Mouse (Mus musculus) hindbrain, embryonic 12.5 days (tissue): Measurements from ENCODE around the gene Vstm5. TPM values are rescaled to one million over a fixed set of nuclear protein-coding genes. Genes with fewer than 3 reads are reported as not detected.
A peak's percentile ranks its signal among the peaks of the same experiment; 100 is the strongest.

Source experiments
- ATAC-seq: fragments of 200-750 bp; cut with Nextera tagmentation; 2 replicates; pipeline ENCODE4 v1.8.0; 2017; ENCODE audit warnings: moderate TSS enrichment; ENCODE audit not compliant: low FRiP score
- H3K27ac ChIP-seq: fragments of 300-500 bp; sonication (generic); 2 replicates; pipeline ENCODE4 v1.5.1; 2016; ENCODE audit warnings: mild to moderate bottlenecking
- H3K27me3 ChIP-seq: fragments of 300-500 bp; sonication (generic); 2 replicates; pipeline ENCODE4 v1.6.1; 2016; ENCODE audit warnings: mild to moderate bottlenecking
- H3K36me3 ChIP-seq: fragments of 300-500 bp; sonication (generic); 2 replicates; pipeline ENCODE4 v1.6.1; 2016; ENCODE audit warnings: mild to moderate bottlenecking
- H3K4me1 ChIP-seq: fragments of 300-500 bp; sonication (generic); 2 replicates; pipeline ENCODE4 v1.6.1; 2016
- H3K4me2 ChIP-seq: fragments of 300-500 bp; sonication (generic); replicated peaks from 2 replicates; pipeline ENCODE4 v1.6.1; 2016; ENCODE audit warnings: mild to moderate bottlenecking
- H3K4me3 ChIP-seq: fragments of 300-500 bp; sonication (generic); 2 replicates; pipeline ENCODE4 v1.5.1; 2016; ENCODE audit warnings: mild to moderate bottlenecking
- H3K9ac ChIP-seq: fragments of 300-500 bp; sonication (generic); 2 replicates; pipeline ENCODE4 v1.6.1; 2016; ENCODE audit warnings: mild to moderate bottlenecking, moderate library complexity
- H3K9me3 ChIP-seq: fragments of 300-500 bp; sonication (generic); replicated peaks from 2 replicates; pipeline ENCODE4 v1.6.1; 2016; ENCODE audit warnings: mild to moderate bottlenecking
- WGBS: fragments of 180-500 bp; shearing (Covaris S2); methylation state at CpG from one replicate; pipeline ENCODE4 v1.1.7; 2016; 5-methylcytosine and 5-hydroxymethylcytosine counted together
- polyA plus RNA-seq: library from polyadenylated mRNA; unstranded; fragments of >200 nt; fragmentation: Nextera tagmentation; extraction: Ambion mirVana; gene quantifications from 2 replicates; pipeline ENCODE4 v1.2.1, GENCODE M21; 2016

The Vstm5 gene
- polyA plus RNA-seq, 1 experiment from 2014 or later: 4.4 TPM

DNA sequence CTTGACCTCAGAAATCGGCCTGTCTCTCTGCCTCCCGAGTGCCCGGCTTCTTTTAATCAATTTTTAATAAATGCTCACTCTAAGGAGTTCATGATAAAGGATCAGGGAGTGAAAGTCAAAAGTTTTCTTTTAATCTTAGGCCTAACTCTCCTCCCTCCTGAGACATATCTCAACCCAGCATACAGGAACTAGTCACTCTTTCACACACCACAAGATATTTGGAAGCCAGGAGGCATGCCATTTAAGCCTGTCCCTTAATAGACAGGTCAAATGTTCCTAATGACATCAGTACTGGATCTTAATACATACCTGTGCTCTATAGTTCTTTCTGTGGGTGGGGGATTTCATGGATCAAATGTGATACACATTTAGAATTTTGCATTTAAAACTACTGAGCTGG, 39.5 kb downstream of the Vstm5 start:
- H3K4me3 ChIP-seq: no peak overlapping the region
- no peak overlapping the region for H3K9ac ChIP-seq
- H3K27me3 ChIP-seq: no peaks in the 10 kb centered on the region
- H3K4me1 ChIP-seq: peaks cover 19% of the 10 kb centered on the region
- no peak for ATAC-seq
- no peaks in the 10 kb centered on the region for H3K9me3 ChIP-seq
- 96% methylated on average over 3 of the region's 3 CpGs for WGBS
- no peak overlapping the region for H3K4me2 ChIP-seq
- H3K27ac ChIP-seq: no peak overlapping the region
- H3K36me3 ChIP-seq: peaks cover 32% of the 10 kb centered on the region

GRCm38 (mm10) chr9:15279139-15279648, 40.3 kb downstream of the Vstm5 start:
- no peak; the same call in 1 of the 2 replicates for ATAC-seq

GRCm38 (mm10) chr9:15279649-15280490, 41.0 kb downstream of the Vstm5 start, which contains the start of gene Med17:
TSS of gene Med17 (minus strand) at chr9:15279931.
- Histone ChIP-seq H3K4me2 (peak within 1 kb of the TSS; percentile 92), H3K9ac (peak within 1 kb of the TSS; percentile 98), H3K4me3 (peak within 1 kb of the TSS; percentile 98), H3K9me3 (no peaks in the 10 kb centered on the region), H3K4me1 (peaks cover 19% of the 10 kb centered on the region), H3K27ac (peak within 1 kb of the TSS; percentile 91), H3K36me3 (peaks cover 18% of the 10 kb centered on the region), H3K27me3 (no peaks in the 10 kb centered on the region)
- 1% methylated on average over 56 of the region's 57 CpGs for WGBS
- ATAC-seq: peak; percentile 99

More at GRCm38 (mm10) chr9:15279139-15279648, 40.3 kb downstream of the Vstm5 start:
- peak overlapping the region; percentile 92 for H3K4me2 ChIP-seq
- peaks cover 19% of the 10 kb centered on the region for H3K4me1 ChIP-seq
- WGBS: 9% methylated on average over 19 of the region's 19 CpGs
- peak overlapping the region; percentile 91 for H3K27ac ChIP-seq
- no peaks in the 10 kb centered on the region for H3K27me3 ChIP-seq
- H3K9ac ChIP-seq: peak overlapping the region; percentile 98
- H3K9me3 ChIP-seq: no peaks in the 10 kb centered on the region
- H3K4me3 ChIP-seq: peak overlapping the region; percentile 98
- peaks cover 24% of the 10 kb centered on the region for H3K36me3 ChIP-seq

- Histone ChIP-seq H3K9ac (peak overlapping the region; percentile 69), H3K4me3 (peak overlapping the region; percentile 98), H3K36me3 (peaks cover 12% of the 10 kb centered on the region), H3K9me3 (no peaks in the 10 kb centered on the region), H3K4me2 (peak overlapping the region; percentile 92), H3K27me3 (no peaks in the 10 kb centered on the region), H3K27ac (peak overlapping the region; percentile 44), H3K4me1 (peaks cover 19% of the 10 kb centered on the region)
- 48% methylated on average over 5 of the region's 5 CpGs for WGBS
- 0 out of 2 replicates have a peak, but pooled peaks have one; percentile 2 for ATAC-seq
Observed at GRCm38 (mm10) chr9:15280491-15280879, 41.6 kb downstream of the Vstm5 start.

- H3K9ac ChIP-seq: no peak overlapping the region
- no peak overlapping the region for H3K4me2 ChIP-seq
- no peak for ATAC-seq
- WGBS: 64% methylated on average over 3 of the region's 3 CpGs
- peaks cover 6% of the 10 kb centered on the region for H3K4me1 ChIP-seq
- H3K4me3 ChIP-seq: no peak overlapping the region
- H3K36me3 ChIP-seq: peaks cover 7% of the 10 kb centered on the region; the same call in 1 of the 2 replicates
- no peaks in the 10 kb centered on the region for H3K9me3 ChIP-seq
- no peaks in the 10 kb centered on the region for H3K27me3 ChIP-seq
- H3K27ac ChIP-seq: no peak overlapping the region
Observed at GRCm38 (mm10) chr9:15285443-15285842, 46.6 kb downstream of the Vstm5 start.

DNA sequence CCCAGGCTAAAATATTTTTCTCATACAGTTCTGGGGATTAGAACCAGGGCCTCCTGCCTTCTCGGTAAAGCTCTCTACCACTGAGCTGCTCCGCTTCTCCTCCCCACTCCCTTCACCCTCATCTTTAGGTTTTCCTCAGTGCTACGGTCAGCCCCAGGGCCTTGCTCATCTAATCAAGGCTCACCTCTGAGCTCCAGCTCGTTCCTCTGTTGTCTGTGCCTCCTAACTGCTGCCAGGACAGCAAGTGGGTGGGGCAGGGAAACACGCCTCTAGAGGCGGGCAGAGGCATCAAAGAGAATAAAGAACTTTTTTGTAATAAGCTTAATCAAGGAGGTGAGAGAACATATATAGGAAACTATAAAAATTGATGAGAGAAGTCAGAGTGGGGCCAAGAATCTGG, 49.0 kb downstream of the Vstm5 start:
- Histone ChIP-seq H3K4me1 (no peaks in the 10 kb centered on the region), H3K9me3 (no peaks in the 10 kb centered on the region), H3K27ac (no peak overlapping the region), H3K4me3 (no peak overlapping the region), H3K27me3 (no peaks in the 10 kb centered on the region), H3K9ac (no peak overlapping the region), H3K36me3 (peaks cover 11% of the 10 kb centered on the region; the same call in 1 of the 2 replicates), H3K4me2 (no peak overlapping the region)
- ATAC-seq: no peak
- WGBS: 58% methylated on average over 6 of the region's 6 CpGs

DNA sequence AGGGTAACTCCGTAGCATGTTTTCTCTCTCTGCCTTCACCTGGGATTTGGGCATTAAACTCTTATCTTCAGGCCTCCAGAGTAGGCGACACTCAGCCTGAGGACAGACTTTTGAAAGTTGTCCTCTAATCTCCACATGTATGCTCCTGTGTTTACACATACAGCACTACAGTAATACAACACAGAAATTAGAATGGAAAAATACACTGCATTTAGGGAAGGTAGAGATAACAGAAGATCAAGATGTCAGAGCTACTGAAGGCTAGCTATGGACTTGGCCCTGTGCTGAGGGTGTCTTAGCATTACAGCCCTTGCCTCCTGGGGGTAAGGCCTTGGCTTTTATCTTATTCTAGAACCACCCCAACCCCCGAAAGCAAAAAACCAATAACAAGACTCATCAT, 49.6 kb downstream of the Vstm5 start:
- H3K27me3 ChIP-seq: no peaks in the 10 kb centered on the region
- H3K36me3 ChIP-seq: peaks cover 11% of the 10 kb centered on the region; the same call in 1 of the 2 replicates
- 88% methylated on average over 3 of the region's 3 CpGs for WGBS
- no peak overlapping the region for H3K9ac ChIP-seq
- ATAC-seq: no peak
- H3K27ac ChIP-seq: no peak overlapping the region
- no peaks in the 10 kb centered on the region for H3K4me1 ChIP-seq
- H3K9me3 ChIP-seq: no peaks in the 10 kb centered on the region
- no peak overlapping the region for H3K4me3 ChIP-seq
- H3K4me2 ChIP-seq: no peak overlapping the region

DNA sequence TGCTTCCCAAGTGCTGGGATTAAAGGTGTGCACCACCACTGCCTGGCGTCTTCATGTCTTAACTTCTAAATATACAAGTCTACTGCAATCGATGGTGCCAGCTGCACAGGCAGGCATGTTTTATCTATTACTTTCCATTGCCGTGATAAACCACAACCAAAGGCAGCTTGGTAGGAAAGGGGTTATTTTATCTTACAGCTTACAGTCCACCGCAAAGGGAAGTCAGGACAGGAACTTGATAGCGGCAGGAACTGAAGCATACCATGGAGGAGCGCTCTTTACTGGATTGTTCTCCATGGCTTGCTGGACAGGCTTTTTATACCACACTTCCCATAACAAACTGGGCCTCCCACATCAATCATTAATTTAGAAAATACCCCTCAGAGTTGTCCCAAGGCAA, 50.4 kb downstream of the Vstm5 start:
- WGBS: 89% methylated on average over 6 of the region's 6 CpGs
- H3K27me3 ChIP-seq: no peaks in the 10 kb centered on the region
- ATAC-seq: no peak
- no peaks in the 10 kb centered on the region for H3K4me1 ChIP-seq
- no peaks in the 10 kb centered on the region for H3K9me3 ChIP-seq
- peaks cover 11% of the 10 kb centered on the region; the same call in 1 of the 2 replicates for H3K36me3 ChIP-seq
- no peak overlapping the region for H3K27ac ChIP-seq
- H3K4me2 ChIP-seq: no peak overlapping the region
- no peak overlapping the region for H3K9ac ChIP-seq
- H3K4me3 ChIP-seq: no peak overlapping the region

GRCm38 (mm10) chr9:15297112-15297511, 58.3 kb downstream of the Vstm5 start:
- H3K36me3 ChIP-seq: no peaks in the 10 kb centered on the region

DNA sequence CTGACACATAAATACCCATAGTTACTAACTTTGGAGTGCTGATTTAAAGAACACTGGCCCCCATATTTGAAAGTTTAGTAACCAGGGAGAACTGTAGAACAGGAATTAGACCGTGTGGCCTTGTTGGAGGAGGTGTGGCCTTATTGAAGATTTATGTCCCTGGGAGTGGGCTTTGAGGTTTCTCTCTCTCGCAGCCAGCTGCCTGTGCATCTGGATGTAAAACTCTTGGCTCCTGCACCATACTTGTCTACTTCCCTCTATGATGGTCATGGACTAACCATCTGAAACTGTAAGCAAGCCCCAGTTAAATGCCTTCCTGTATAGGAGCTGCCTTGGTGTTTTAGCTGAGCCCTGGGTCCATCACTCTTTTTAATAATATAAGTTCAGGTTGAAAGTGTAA, 59.6 kb downstream of the Vstm5 start:
- WGBS: 67% methylated on average over 2 of the region's 2 CpGs
- Histone ChIP-seq H3K27ac (no peak overlapping the region), H3K4me3 (no peak overlapping the region), H3K4me1 (no peaks in the 10 kb centered on the region), H3K36me3 (no peaks in the 10 kb centered on the region), H3K4me2 (no peak overlapping the region), H3K27me3 (no peaks in the 10 kb centered on the region), H3K9me3 (no peaks in the 10 kb centered on the region), H3K9ac (no peak overlapping the region)
- ATAC-seq: no peak

More at GRCm38 (mm10) chr9:15297112-15297511, 58.3 kb downstream of the Vstm5 start:
- H3K4me3 ChIP-seq: no peak overlapping the region
- 89% methylated on average over 7 of the region's 7 CpGs for WGBS
- H3K9me3 ChIP-seq: no peaks in the 10 kb centered on the region
- H3K27me3 ChIP-seq: no peaks in the 10 kb centered on the region
- no peaks in the 10 kb centered on the region for H3K4me1 ChIP-seq
- H3K27ac ChIP-seq: no peak overlapping the region
- H3K4me2 ChIP-seq: no peak overlapping the region
- no peak overlapping the region for H3K9ac ChIP-seq
- ATAC-seq: no peak

GRCm38 (mm10) chr9:15300056-15300455, 61.2 kb downstream of the Vstm5 start:
- H3K4me1 ChIP-seq: no peaks in the 10 kb centered on the region
- 89% methylated on average over 5 of the region's 5 CpGs for WGBS
- H3K27me3 ChIP-seq: no peaks in the 10 kb centered on the region
- no peaks in the 10 kb centered on the region for H3K36me3 ChIP-seq
- H3K9me3 ChIP-seq: no peaks in the 10 kb centered on the region
- H3K9ac ChIP-seq: no peak overlapping the region
- H3K4me2 ChIP-seq: no peak overlapping the region
- ATAC-seq: no peak
- H3K27ac ChIP-seq: no peak overlapping the region
- no peak overlapping the region for H3K4me3 ChIP-seq

GRCm38 (mm10) chr9:15301399-15301798, 62.6 kb downstream of the Vstm5 start:
- Histone ChIP-seq H3K4me2 (no peak overlapping the region), H3K27me3 (no peaks in the 10 kb centered on the region), H3K36me3 (no peaks in the 10 kb centered on the region), H3K9me3 (no peaks in the 10 kb centered on the region), H3K4me1 (peaks cover 3% of the 10 kb centered on the region), H3K27ac (peak overlapping the region; percentile 8; the same call in 1 of the 2 replicates), H3K4me3 (no peak overlapping the region), H3K9ac (no peak overlapping the region)
- ATAC-seq: no peak
- 50% methylated on average over 6 of the region's 6 CpGs for WGBS
